Mouse (Mus musculus): Measurements from ENCODE around the gene Plscr4.

DNA sequence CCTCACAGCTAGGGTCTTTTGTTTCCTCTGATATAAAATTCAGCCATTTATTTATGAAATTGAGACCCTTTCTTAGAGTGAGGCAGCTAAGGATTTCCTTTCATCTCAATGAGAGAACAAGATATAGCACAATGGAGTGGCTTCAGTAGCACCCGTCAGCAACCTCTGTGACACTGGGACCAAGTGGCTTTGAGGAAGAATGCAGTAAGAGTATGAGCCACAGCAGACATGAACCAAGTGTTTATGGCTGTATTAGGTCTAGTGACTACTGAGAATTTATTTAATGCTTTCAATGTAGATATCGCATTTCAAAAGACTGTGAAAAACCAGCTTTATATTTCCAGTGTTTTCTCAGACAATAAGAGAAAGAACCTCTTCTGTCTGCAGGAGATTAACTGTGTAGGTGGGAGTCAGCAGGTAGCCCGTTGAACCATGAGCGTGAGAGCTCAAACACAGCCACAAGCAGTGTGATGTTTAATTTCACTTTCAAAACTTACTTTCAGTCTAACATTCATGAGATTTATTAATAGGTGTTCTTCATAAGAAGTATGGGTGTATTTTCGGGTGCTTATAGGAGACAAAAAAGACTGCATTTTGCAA is 15.2 kb downstream of the Plscr4 start:
- TF ChIP-seq POLR2A (IDR thresholded peaks at IDR 0.05; ENCODE audit: borderline replicate concordance, low read depth, low read length) (no peak), CTCF (IDR thresholded peaks at IDR 0.05; ENCODE audit: low read depth, low read length) (no peak)
